Mouse (Mus musculus) right cerebral cortex, postnatal 10 days (tissue): ENCODE data around the gene Cyp8b1.

Experiments
- DNase-seq, 2 experiments: peaks; one replicate each; pipeline ENCODE4 v3.0.0; 2021; ENCODE audit warnings: low spot score in 2 of 2

The Cyp8b1 gene

GRCm38 (mm10) chr9:121915056-121915455, 1.0 kb downstream of the Cyp8b1 start:
- DNase-seq: no peak

- DNase-seq: no peak
Observed at GRCm38 (mm10) chr9:121914226-121914757, 1.8 kb downstream of the Cyp8b1 start.

GRCm38 (mm10) chr9:121912786-121913185, 3.3 kb downstream of the Cyp8b1 start:
- DNase-seq: no peak

- no peak for DNase-seq
Observed at GRCm38 (mm10) chr9:121911196-121911595, 4.9 kb downstream of the Cyp8b1 start.

GRCm38 (mm10) chr9:121909635-121910034, 6.5 kb downstream of the Cyp8b1 start:
- DNase-seq: no peak

- DNase-seq: peak in 1 of 2 experiments; percentile 16
Observed at GRCm38 (mm10) chr9:121908321-121908720, 7.8 kb downstream of the Cyp8b1 start.

GRCm38 (mm10) chr9:121907356-121908070, 8.6 kb downstream of the Cyp8b1 start:
- DNase-seq: peak in 1 of 2 experiments; percentile 15

GRCm38 (mm10) chr9:121906456-121906855, 9.6 kb downstream of the Cyp8b1 start:
- peak in 1 of 2 experiments; percentile 23 for DNase-seq

GRCm38 (mm10) chr9:121905556-121906185, 10.4 kb downstream of the Cyp8b1 start:
- peak; percentile 26 to 48 for DNase-seq

GRCm38 (mm10) chr9:121904946-121905345, 11.2 kb downstream of the Cyp8b1 start:
- DNase-seq: peak in 1 of 2 experiments; percentile 6

GRCm38 (mm10) chr9:121904319-121904718, 11.8 kb downstream of the Cyp8b1 start:
- DNase-seq: peak in 1 of 2 experiments; percentile 7

- DNase-seq: peak in 1 of 2 experiments; percentile 25
Observed at GRCm38 (mm10) chr9:121903476-121904305, 12.4 kb downstream of the Cyp8b1 start.

- DNase-seq: peak in 1 of 2 experiments; percentile 9
Observed at GRCm38 (mm10) chr9:121901710-121902700, 14.1 kb downstream of the Cyp8b1 start.

- DNase-seq: peak in 1 of 2 experiments; percentile 10
Observed at GRCm38 (mm10) chr9:121900282-121900855, 15.7 kb downstream of the Cyp8b1 start.

GRCm38 (mm10) chr9:121899306-121899705, 16.8 kb downstream of the Cyp8b1 start:
- no peak for DNase-seq

- DNase-seq: peak in 1 of 2 experiments; percentile 15
Observed at GRCm38 (mm10) chr9:121898245-121898644, 17.9 kb downstream of the Cyp8b1 start, which contains the start of gene Ackr2. Ackr2 (plus strand) TSS chr9:121898355.

- DNase-seq: no peak
Observed at GRCm38 (mm10) chr9:121896820-121897219, 19.3 kb downstream of the Cyp8b1 start.

- peak in 1 of 2 experiments; percentile 15 for DNase-seq
Observed at GRCm38 (mm10) chr9:121895392-121895993, 20.6 kb downstream of the Cyp8b1 start.

GRCm38 (mm10) chr9:121894447-121894846, 21.7 kb downstream of the Cyp8b1 start:
- DNase-seq: peak in 1 of 2 experiments; percentile 17
